Mouse (Mus musculus): ENCODE results near the gene Nxnl1.

The Nxnl1 gene

GRCm38 (mm10) chr8:71515043-71515442 lies 51.4 kb downstream of the Nxnl1 start:
- no peak for DNase-seq (ENCODE audit: low read depth, low spot score)

- DNase-seq (ENCODE audit: low read depth, low spot score): no peak
Measured at GRCm38 (mm10) chr8:71513018-71513754, 53.2 kb downstream of the Nxnl1 start.

- DNase-seq (ENCODE audit: low read depth, low spot score): no peak
Measured at GRCm38 (mm10) chr8:71511644-71512043, 54.8 kb downstream of the Nxnl1 start, which contains the start of gene Plvap. Plvap (minus strand) TSS chr8:71511752.

Measured in WW6 (cell line).